Mouse (Mus musculus) liver, adult 10 weeks (tissue): ENCODE measurements around the gene Dzip1. TPM values are rescaled to one million over a fixed set of nuclear protein-coding genes. Genes with fewer than 3 reads are reported as not detected.

Experiments
- polyA plus RNA-seq: library from polyadenylated mRNA; stranded (reverse); fragments of 350-450 nt; fragmentation: Illumina TruSeq; extraction: RNeasy Lipid Tissue Mini Kit (QIAGEN cat#74804); gene quantifications from one replicate; pipeline ENCODE4 v1.2.3, GENCODE M21; 2014; ENCODE audit warnings: low read depth, low replicate concordance

Gene Dzip1
- polyA plus RNA-seq = 0.50 TPM

GRCm38 (mm10) chr14:118924673-118925615 lies at the start of gene Dzip1:
TSS of gene Dzip1 (minus strand) at chr14:118925460.

GRCm38 (mm10) chr14:118937533-118938492 lies 12.6 kb upstream of the Dzip1 start, which contains the start of gene Dnajc3:
TSS of gene Dnajc3 (plus strand) at chr14:118937976.

Other genes with a start within 250 kb of the Dzip1 start
- gene Abcc4, start 219.2 kb downstream of the Dzip1 start, polyA plus RNA-seq = 1.9 TPM
- 0.34 TPM for gene Cldn10, start 137.6 kb downstream of the Dzip1 start, polyA plus RNA-seq
- gene Dnajc3, start 12.5 kb upstream of the Dzip1 start, polyA plus RNA-seq = 170 TPM
- 3.4 TPM for gene Uggt2, start 174.0 kb upstream of the Dzip1 start, polyA plus RNA-seq
- gene Hs6st3, start 212.9 kb upstream of the Dzip1 start, polyA plus RNA-seq = not detected